Mouse (Mus musculus): ENCODE data around the gene Eif4g2. TPM values are rescaled to one million over a fixed set of nuclear protein-coding genes. Genes with fewer than 3 reads are reported as not detected.

Eif4g2 gene
- 459 and 549 TPM in 2 replicates for polyA plus RNA-seq (2012; ENCODE audit: insufficient read depth, insufficient read length, missing spikeins)

DNA sequence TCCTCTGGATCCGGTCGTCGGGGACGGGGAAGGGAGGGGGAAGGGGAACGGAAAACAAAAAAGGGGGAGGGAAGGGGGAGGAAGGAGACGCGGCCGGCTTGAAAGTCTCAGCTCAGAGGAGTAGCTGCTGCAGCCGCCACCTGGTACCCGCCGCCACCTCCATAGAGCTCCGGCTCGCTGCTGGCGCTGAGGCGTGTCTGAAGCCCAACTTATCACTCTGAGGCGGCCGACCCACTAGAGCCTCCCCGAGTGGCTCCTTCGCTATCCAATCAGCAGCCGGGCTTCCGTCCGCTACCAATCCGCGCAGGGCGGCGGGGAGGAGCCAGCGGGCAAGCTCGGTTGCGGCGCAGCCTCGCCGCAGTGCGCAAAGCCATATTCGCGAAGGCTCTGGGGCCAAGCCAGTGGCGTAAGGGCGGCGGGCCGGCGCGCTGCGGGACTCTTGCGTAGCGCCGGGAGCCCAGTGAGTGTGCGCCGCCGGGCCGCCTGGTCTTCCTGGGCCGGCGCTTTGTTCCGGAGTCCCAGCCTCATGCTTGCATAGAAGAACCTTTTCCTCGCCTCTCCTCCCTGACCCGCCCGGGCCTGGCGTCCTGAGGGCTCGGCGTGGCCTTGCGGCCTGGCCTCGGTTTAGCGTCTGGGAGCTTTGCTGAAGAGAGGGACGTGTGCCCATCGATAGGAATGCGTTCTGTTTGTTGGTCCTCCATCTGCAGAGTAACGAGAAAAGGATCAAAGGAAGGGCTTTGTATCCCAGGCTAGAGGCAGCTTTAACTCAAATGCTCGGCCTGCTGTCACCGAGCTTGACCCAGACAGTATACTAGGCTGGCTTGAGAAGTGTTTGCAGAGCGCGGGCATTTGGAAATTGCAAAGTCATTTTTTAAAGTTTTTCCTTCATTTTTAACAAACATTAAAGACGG is at the start of gene Eif4g2:
TSS of gene Eif4g2 (minus strand) at position 209 of the 911 bp plus-strand sequence.
- Histone ChIP-seq H3K27ac (replicated peaks; ENCODE audit: low read depth, low read length) (peak within 1 kb of the TSS; percentile 98), H3K4me3 (ENCODE audit: insufficient read depth, low read depth, low read length) (peak within 1 kb of the TSS; percentile 88), H3K4me1 (ENCODE audit: control insufficient read depth, insufficient read depth, insufficient read length, low read length) (no peaks in the 10 kb centered on the region)

DNA sequence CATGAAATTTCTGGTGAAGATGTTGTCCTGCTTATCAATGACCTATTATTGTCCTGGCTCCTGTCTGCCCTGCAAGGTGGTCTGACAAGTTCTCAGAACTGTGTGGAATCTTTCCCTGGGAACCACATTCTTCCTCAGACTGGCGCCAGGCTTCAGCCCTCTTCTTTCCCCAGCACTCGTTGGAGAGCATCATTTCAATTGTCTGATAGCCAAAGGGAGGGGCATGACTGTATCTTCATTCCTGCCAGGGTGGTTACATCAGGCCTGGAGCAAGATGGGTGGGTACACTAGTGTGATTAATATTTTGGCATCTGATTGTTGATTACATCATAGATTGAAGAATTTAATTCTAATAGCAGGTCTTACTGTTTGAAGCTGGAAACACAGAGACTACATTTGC is 49.8 kb upstream of the Eif4g2 start:
- Histone ChIP-seq H3K4me1 (ENCODE audit: control insufficient read depth, insufficient read depth, insufficient read length, low read length) (peaks cover 2% of the 10 kb centered on the region; the same call in 1 of the 2 replicates), H3K4me3 (ENCODE audit: insufficient read depth, low read depth, low read length) (no peak overlapping the region), H3K27ac (replicated peaks; ENCODE audit: low read depth, low read length) (no peak overlapping the region)

DNA sequence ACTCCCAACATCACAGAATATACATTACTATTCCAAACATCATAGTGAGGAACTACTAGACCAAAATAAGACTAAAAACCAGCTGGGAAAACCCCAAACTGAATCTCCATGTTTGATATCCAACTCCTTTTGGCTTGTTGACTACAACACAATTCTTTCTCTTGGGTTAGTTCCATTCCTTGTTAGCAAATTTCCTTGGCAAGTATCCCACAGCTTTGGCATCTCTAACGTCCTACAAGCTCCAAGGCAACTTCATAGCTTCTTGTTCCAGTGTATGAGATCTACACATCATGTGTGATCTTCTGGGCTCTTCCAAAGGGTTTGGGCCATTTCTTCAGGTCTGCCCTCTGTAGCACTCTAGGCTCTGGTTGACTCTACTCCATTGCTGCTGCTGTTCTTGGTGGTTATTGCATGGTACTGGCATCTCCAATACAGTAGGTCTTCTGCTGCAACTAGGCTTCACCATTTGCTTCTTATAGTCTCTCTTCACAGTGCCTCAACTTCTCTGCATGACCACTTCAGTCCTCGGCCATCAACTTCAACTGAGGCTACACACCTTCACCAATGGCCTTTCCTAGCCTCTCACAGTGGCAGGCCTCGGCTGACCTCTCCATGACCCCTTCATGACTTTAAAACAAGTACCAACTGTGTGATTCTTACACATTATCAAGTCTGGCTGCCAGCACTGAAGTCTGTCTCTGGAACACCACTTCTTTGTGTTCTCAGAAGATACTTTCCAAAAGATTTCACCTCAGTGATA is 44.0 kb upstream of the Eif4g2 start:
- Histone ChIP-seq H3K4me1 (ENCODE audit: control insufficient read depth, insufficient read depth, insufficient read length, low read length) (peaks cover 6% of the 10 kb centered on the region; the same call in 1 of the 2 replicates), H3K4me3 (ENCODE audit: insufficient read depth, low read depth, low read length) (no peak overlapping the region), H3K27ac (replicated peaks; ENCODE audit: low read depth, low read length) (no peak overlapping the region)

DNA sequence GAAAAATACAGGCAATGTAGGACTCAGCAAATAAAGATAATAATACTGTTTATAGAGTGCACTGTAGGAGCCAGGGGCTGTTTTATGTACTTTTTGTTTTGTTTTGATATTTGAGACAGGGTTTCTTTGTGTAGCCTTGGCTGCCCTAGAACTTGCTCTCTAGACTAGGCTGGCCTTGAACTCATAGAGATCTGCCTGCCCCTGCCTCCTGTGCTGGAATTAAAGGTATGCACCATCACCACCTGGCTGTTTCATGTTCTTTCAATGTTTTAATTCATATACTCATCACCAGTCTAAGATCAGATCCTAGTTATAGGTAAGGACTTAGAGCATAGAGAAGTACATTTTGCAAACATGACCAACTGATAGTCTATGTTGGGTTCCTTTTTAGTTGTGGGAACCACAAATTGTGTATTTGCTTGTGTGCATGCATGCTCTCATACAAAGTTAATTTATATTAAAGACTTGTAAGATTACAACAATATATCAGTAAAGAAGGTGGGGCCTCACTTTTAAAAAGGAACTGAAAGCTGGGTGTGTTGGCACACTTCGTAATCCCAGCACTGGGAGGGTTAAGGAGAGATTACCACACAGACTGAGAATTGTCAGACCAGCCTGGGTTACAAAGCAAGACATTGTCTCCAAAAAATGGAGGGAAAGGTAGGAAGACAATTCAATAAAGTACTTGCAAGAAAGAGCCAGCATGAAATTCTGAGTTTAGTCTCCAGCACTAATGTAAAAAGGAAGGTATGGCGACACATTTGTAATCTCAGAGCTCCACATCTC is 41.1 kb upstream of the Eif4g2 start:
- Histone ChIP-seq H3K4me1 (ENCODE audit: control insufficient read depth, insufficient read depth, insufficient read length, low read length) (peaks cover 9% of the 10 kb centered on the region), H3K27ac (replicated peaks; ENCODE audit: low read depth, low read length) (no peak overlapping the region), H3K4me3 (ENCODE audit: insufficient read depth, low read depth, low read length) (no peak overlapping the region)

DNA sequence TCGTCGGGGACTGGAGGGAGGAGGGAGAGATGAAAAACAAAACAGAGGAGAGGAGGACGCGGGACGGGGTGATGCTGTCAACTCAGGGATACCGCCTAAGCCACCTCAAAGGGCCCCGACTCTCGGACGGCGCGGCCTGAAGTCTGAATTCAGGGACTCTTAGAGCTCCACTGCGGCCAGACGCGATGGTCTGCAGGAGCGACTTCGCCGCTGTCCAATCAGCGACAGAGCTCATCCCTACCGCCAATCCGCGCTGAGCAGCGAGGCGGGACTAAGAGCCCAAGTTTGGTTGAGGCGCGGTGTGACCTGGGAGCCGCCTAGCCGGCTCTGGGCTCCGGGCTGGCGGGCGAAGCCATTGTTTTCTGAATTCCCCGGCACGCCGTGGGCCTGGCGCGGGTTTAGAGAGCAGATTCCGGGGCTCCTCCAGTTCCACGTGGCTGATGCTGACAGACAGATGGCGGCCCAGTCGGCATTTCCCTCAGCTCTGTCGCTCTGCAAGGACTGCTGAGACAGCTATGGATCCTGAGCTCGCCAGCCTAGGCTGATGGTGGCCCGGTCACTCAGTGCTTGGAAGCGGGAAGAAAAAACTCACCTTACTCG is 39.8 kb upstream of the Eif4g2 start:
- Histone ChIP-seq H3K4me3 (ENCODE audit: insufficient read depth, low read depth, low read length) (peak overlapping the region; percentile 76), H3K4me1 (ENCODE audit: control insufficient read depth, insufficient read depth, insufficient read length, low read length) (peaks cover 9% of the 10 kb centered on the region), H3K27ac (replicated peaks; ENCODE audit: low read depth, low read length) (peak overlapping the region; percentile 98)

DNA sequence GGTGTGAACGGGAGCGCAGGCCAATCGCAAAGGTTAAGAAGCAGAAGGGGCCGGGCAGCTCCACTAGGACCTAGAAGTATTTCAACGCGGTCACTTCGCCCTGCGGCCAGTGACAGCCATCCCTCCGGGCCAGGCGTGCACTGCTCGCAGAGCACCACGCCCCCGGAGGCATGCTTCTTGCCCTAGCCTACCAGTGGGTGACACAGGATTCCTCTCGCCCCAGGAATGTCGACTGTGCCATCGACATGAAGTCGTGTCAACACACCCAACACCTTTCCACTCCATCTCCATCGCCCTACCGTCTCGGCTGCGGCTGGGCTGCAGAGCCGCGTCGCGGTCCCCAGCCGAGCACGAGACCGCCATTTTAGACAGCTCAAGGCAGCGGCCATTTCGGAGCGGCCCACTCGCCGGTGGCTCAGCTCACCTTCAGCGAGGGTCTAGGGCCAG is 39.3 kb upstream of the Eif4g2 start:
- H3K4me1 ChIP-seq (ENCODE audit: control insufficient read depth, insufficient read depth, insufficient read length, low read length) = peaks cover 9% of the 10 kb centered on the region
- H3K27ac ChIP-seq (replicated peaks; ENCODE audit: low read depth, low read length) = peak overlapping the region; percentile 98
- H3K4me3 ChIP-seq (ENCODE audit: insufficient read depth, low read depth, low read length) = peak overlapping the region; percentile 76

DNA sequence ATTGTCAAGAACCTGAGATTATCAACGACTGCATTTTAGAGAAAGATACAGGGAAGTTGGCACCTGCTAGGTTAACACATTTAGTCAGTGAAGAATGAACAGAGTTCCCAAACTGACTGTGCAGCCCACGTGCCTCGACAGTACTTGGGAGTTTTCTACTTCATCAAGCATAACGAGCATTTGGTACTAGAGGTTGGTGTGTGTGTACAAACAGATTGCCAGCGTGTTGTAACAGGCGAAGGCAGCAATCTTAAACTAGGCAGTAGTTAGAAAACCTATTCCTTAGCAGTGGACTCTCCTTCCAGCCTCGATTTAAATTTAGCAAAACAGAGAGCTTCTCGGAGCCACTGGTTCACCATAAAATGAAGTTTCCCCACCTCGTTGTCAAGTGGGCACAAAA is 38.7 kb upstream of the Eif4g2 start:
- Histone ChIP-seq H3K4me1 (ENCODE audit: control insufficient read depth, insufficient read depth, insufficient read length, low read length) (peaks cover 6% of the 10 kb centered on the region), H3K27ac (replicated peaks; ENCODE audit: low read depth, low read length) (peak overlapping the region; percentile 64), H3K4me3 (ENCODE audit: insufficient read depth, low read depth, low read length) (peak overlapping the region; percentile 76)

DNA sequence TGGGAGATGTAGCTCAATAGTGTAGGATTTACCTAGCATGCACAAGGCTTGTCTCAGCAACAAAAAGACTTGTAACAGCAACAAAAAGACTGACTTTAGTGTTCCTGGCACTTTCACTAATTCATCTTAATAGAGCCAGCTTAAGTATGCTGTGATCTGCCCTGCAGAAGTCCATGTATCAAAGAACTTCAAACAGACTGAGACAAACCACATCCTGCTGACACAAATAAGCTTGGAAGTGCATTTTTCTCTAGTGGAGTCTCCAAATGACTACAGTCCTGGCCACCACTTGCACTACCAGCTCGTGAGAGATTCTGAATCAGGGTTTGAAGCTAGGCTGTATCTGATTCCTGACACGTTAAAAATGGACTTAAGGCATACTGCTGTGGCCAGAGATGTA is 26.7 kb upstream of the Eif4g2 start:
- H3K4me3 ChIP-seq (ENCODE audit: insufficient read depth, low read depth, low read length) = no peak overlapping the region
- no peak overlapping the region for H3K27ac ChIP-seq (replicated peaks; ENCODE audit: low read depth, low read length)
- H3K4me1 ChIP-seq (ENCODE audit: control insufficient read depth, insufficient read depth, insufficient read length, low read length) = no peaks in the 10 kb centered on the region

DNA sequence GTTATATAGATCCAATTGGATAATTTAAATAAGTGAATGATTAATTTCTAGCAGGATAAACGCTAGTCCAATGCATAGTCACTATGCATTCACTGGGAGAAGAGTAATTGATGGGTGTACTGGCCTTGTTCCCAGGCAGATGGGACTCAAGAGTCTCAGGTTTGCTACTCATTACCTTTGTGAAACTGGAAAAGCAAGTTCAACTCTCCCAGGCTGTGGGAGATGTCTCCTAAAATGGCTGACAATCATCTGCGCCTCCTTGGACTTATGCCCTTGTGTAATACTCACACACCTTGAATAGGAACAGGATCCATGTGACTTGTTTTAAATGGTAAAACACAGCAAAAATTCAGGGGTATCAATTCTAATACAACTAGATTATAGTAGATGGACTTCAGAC is 26.3 kb upstream of the Eif4g2 start:
- no peak overlapping the region for H3K27ac ChIP-seq (replicated peaks; ENCODE audit: low read depth, low read length)
- H3K4me1 ChIP-seq (ENCODE audit: control insufficient read depth, insufficient read depth, insufficient read length, low read length) = no peaks in the 10 kb centered on the region
- no peak overlapping the region for H3K4me3 ChIP-seq (ENCODE audit: insufficient read depth, low read depth, low read length)

DNA sequence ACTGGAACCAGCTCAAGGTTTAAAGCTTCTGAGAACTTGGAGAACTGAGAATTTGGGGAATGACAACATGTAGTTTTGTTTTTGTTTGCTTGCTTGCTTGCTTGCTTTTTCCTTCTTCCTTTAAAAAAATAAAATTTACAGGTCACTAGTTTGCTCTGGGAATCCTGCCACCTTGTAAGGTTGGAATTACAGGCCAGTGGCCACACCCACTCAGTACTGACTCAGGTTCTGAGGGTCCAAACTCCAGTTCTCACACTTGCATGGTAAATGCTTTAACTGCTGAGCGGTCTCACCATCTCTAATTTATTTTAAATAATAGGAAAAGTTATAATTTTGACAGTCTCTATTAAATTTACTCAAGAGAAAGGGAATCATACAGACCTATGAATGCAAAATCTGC is 15.4 kb upstream of the Eif4g2 start:
- Histone ChIP-seq H3K27ac (replicated peaks; ENCODE audit: low read depth, low read length) (no peak overlapping the region), H3K4me3 (ENCODE audit: insufficient read depth, low read depth, low read length) (no peak overlapping the region), H3K4me1 (ENCODE audit: control insufficient read depth, insufficient read depth, insufficient read length, low read length) (no peaks in the 10 kb centered on the region)

DNA sequence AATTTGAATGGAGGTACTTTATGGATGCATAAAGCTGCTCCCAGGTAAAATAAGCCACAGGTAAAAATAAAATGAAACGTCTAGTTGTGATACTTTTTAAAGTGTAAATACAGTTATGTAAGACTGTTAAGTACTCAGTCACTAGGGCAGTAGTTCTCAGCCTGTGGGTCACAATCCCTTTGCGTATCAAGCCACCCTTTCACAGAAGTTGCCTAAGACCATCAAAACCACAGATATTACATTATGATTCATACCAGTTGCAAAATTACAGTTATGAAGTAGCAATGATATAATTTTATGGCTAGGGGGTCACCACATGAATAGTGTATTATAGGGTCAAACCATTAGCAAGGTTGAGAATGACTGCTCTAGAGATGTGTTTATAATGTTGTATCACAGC is 12.3 kb upstream of the Eif4g2 start:
- Histone ChIP-seq H3K4me1 (ENCODE audit: control insufficient read depth, insufficient read depth, insufficient read length, low read length) (no peaks in the 10 kb centered on the region), H3K4me3 (ENCODE audit: insufficient read depth, low read depth, low read length) (no peak overlapping the region), H3K27ac (replicated peaks; ENCODE audit: low read depth, low read length) (no peak overlapping the region)

DNA sequence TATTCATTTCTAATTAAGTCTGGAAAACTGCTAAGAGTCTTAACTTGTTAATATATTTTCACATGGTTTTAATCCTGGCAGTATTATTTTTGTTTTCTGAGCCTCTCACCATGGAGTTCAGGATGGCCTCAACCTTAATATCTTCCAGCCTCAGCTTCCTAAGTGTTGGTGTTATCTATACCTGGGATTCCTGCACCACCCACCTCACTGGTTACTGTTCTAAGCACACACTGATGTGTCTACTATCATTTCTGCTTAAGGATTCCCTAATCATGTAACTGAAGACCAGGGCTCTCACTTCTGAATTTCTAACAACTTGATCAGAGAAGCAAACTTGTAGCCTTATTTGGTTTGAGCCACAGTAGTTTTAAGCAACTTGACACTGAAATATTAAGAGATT is 2.3 kb upstream of the Eif4g2 start:
- H3K4me3 ChIP-seq (ENCODE audit: insufficient read depth, low read depth, low read length) = no peak overlapping the region
- no peak overlapping the region for H3K27ac ChIP-seq (replicated peaks; ENCODE audit: low read depth, low read length)
- H3K4me1 ChIP-seq (ENCODE audit: control insufficient read depth, insufficient read depth, insufficient read length, low read length) = no peaks in the 10 kb centered on the region

DNA sequence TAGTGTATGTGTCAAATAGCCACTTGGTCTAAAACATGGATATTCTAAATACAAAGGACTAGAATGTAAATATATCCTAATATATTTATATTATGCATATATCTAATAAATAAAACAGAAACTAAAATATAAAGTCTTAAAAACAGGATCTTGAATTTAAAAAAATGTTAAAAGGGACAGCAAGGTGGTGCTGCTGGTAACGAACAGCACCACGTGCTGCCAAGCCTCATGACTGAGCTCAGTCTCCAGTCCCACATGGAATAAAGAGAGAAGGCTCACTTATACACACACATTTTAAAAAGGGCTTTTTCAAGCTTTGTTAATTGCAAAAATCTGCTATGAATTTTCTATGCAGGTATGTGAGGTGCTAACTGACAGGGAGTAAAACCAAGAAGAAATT is 1.6 kb upstream of the Eif4g2 start:
- Histone ChIP-seq H3K4me1 (ENCODE audit: control insufficient read depth, insufficient read depth, insufficient read length, low read length) (no peaks in the 10 kb centered on the region), H3K4me3 (ENCODE audit: insufficient read depth, low read depth, low read length) (no peak overlapping the region), H3K27ac (replicated peaks; ENCODE audit: low read depth, low read length) (no peak overlapping the region)

DNA sequence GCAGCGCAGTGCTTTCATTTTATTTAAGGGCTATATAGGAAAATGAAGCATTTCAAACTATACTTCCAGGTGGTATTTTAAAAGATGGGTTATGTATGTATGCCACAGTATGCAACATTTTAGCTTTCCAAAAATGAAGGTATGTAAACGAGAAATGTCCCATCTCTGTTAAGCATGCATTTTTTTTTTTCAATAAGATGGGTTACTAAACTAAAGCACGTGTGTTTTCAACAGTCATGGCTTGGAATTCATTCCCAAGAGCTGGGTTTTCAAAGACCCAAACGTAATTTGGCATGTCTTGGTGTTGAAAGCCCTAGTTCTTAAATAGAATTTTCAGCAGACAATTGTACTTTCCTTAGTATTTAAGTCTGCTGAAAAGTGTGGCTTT is 897 bp upstream of the Eif4g2 start:
- peak overlapping the region; percentile 77 for H3K4me3 ChIP-seq (ENCODE audit: insufficient read depth, low read depth, low read length)

More for the DNA sequence above, 897 bp upstream of the Eif4g2 start:
- no peaks in the 10 kb centered on the region for H3K4me1 ChIP-seq (ENCODE audit: control insufficient read depth, insufficient read depth, insufficient read length, low read length)
- peak overlapping the region; percentile 92 for H3K27ac ChIP-seq (replicated peaks; ENCODE audit: low read depth, low read length)
